Mouse (Mus musculus): ENCODE results near the gene Mapk10. TPM values are rescaled to one million over a fixed set of nuclear protein-coding genes. Genes with fewer than 3 reads are reported as not detected.

The Mapk10 gene
- polyA plus RNA-seq, 1 experiment from 2014 or later, result 4.1 TPM

GRCm38 (mm10) chr5:103050319-103050916 is 160.7 kb downstream of the Mapk10 start:
- Histone ChIP-seq H3K9me3 (ENCODE audit: control insufficient read depth, low read length) (no peaks in the 10 kb centered on the region), H3K9ac (ENCODE audit: low read length) (no peak overlapping the region), H3K4me3 (ENCODE audit: control insufficient read depth in 1 of 2, insufficient read depth in 1 of 2, low read depth in 1 of 2, low read length in 2 of 2) (no peak overlapping the region), H3K27me3 (ENCODE audit: control insufficient read depth, insufficient read depth, low read length) (no peaks in the 10 kb centered on the region), H3K36me3 (ENCODE audit: control insufficient read depth, insufficient read depth, low read length) (no peaks in the 10 kb centered on the region), H3K4me1 (ENCODE audit: control insufficient read depth in 2 of 2, insufficient read depth in 2 of 2, low read length in 2 of 2) (no peaks in the 10 kb centered on the region), H3K27ac (replicated peaks in 1 of 2; ENCODE audit: control insufficient read depth in 1 of 2, insufficient read depth in 1 of 2, low read depth in 2 of 2, low read length in 2 of 2) (no peak overlapping the region), H3K4me2 (ENCODE audit: low read length) (no peak overlapping the region)
- WGBS, result 71% methylated on average over 8 of the region's 8 CpGs
- no peak for ATAC-seq (ENCODE audit: insufficient number of reproducible peaks, insufficient read depth, low FRiP score, low read depth)

GRCm38 (mm10) chr5:103048011-103048410 is 163.1 kb downstream of the Mapk10 start:
- ATAC-seq (ENCODE audit: insufficient number of reproducible peaks, insufficient read depth, low FRiP score, low read depth), result no peak
- Histone ChIP-seq H3K9ac (ENCODE audit: low read length) (no peak overlapping the region), H3K9me3 (ENCODE audit: control insufficient read depth, low read length) (no peaks in the 10 kb centered on the region), H3K4me3 (ENCODE audit: control insufficient read depth in 1 of 2, insufficient read depth in 1 of 2, low read depth in 1 of 2, low read length in 2 of 2) (no peak overlapping the region), H3K27me3 (ENCODE audit: control insufficient read depth, insufficient read depth, low read length) (no peaks in the 10 kb centered on the region), H3K4me1 (ENCODE audit: control insufficient read depth in 2 of 2, insufficient read depth in 2 of 2, low read length in 2 of 2) (no peaks in the 10 kb centered on the region), H3K27ac (replicated peaks in 1 of 2; ENCODE audit: control insufficient read depth in 1 of 2, insufficient read depth in 1 of 2, low read depth in 2 of 2, low read length in 2 of 2) (no peak overlapping the region), H3K36me3 (ENCODE audit: control insufficient read depth, insufficient read depth, low read length) (no peaks in the 10 kb centered on the region), H3K4me2 (ENCODE audit: low read length) (no peak overlapping the region)
- WGBS, result 71% methylated on average over 4 of the region's 4 CpGs

DNA sequence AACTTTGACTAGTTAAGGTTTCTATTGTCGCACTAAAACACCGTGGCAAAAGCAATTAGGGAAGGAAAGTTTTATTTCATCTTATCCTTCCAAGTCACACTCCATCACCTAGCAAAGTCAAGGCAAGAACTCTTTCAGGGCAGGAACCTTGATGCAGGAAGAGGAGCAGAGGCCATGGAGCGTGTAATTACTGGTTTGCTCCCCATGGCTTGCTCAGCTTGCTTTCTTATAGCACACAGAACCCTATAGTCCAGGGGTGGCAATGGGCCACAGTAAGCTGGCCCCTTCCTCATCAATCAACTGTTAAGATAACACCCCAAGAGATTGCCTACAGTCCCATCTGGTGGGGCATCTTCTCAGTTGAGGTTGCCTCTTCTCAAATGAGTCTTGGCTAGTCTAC is 173.4 kb downstream of the Mapk10 start:
- H3K4me2 ChIP-seq (ENCODE audit: low read length), result no peak overlapping the region

GRCm38 (mm10) chr5:103028940-103029621 is 182.1 kb downstream of the Mapk10 start:
- Histone ChIP-seq H3K4me2 (ENCODE audit: low read length) (no peak overlapping the region), H3K9me3 (ENCODE audit: control insufficient read depth, low read length) (no peaks in the 10 kb centered on the region), H3K4me1 (ENCODE audit: control insufficient read depth in 2 of 2, insufficient read depth in 2 of 2, low read length in 2 of 2) (no peaks in the 10 kb centered on the region), H3K27me3 (ENCODE audit: control insufficient read depth, insufficient read depth, low read length) (no peaks in the 10 kb centered on the region), H3K4me3 (ENCODE audit: control insufficient read depth in 1 of 2, insufficient read depth in 1 of 2, low read depth in 1 of 2, low read length in 2 of 2) (no peak overlapping the region), H3K36me3 (ENCODE audit: control insufficient read depth, insufficient read depth, low read length) (no peaks in the 10 kb centered on the region), H3K27ac (replicated peaks in 1 of 2; ENCODE audit: control insufficient read depth in 1 of 2, insufficient read depth in 1 of 2, low read depth in 2 of 2, low read length in 2 of 2) (no peak overlapping the region), H3K9ac (ENCODE audit: low read length) (no peak overlapping the region)
- no peak for ATAC-seq (ENCODE audit: insufficient number of reproducible peaks, insufficient read depth, low FRiP score, low read depth)
- WGBS, result 69% methylated on average over 13 of the region's 13 CpGs

More for the DNA sequence above, 173.4 kb downstream of the Mapk10 start:
- Histone ChIP-seq H3K36me3 (ENCODE audit: control insufficient read depth, insufficient read depth, low read length) (no peaks in the 10 kb centered on the region), H3K9ac (ENCODE audit: low read length) (no peak overlapping the region), H3K4me1 (ENCODE audit: control insufficient read depth in 2 of 2, insufficient read depth in 2 of 2, low read length in 2 of 2) (no peaks in the 10 kb centered on the region), H3K4me3 (ENCODE audit: control insufficient read depth in 1 of 2, insufficient read depth in 1 of 2, low read depth in 1 of 2, low read length in 2 of 2) (no peak overlapping the region), H3K27me3 (ENCODE audit: control insufficient read depth, insufficient read depth, low read length) (no peaks in the 10 kb centered on the region), H3K9me3 (ENCODE audit: control insufficient read depth, low read length) (no peaks in the 10 kb centered on the region), H3K27ac (replicated peaks in 1 of 2; ENCODE audit: control insufficient read depth in 1 of 2, insufficient read depth in 1 of 2, low read depth in 2 of 2, low read length in 2 of 2) (no peak overlapping the region)
- no peak for ATAC-seq (ENCODE audit: insufficient number of reproducible peaks, insufficient read depth, low FRiP score, low read depth)
- 83% methylated on average over 3 of the region's 3 CpGs for WGBS

DNA sequence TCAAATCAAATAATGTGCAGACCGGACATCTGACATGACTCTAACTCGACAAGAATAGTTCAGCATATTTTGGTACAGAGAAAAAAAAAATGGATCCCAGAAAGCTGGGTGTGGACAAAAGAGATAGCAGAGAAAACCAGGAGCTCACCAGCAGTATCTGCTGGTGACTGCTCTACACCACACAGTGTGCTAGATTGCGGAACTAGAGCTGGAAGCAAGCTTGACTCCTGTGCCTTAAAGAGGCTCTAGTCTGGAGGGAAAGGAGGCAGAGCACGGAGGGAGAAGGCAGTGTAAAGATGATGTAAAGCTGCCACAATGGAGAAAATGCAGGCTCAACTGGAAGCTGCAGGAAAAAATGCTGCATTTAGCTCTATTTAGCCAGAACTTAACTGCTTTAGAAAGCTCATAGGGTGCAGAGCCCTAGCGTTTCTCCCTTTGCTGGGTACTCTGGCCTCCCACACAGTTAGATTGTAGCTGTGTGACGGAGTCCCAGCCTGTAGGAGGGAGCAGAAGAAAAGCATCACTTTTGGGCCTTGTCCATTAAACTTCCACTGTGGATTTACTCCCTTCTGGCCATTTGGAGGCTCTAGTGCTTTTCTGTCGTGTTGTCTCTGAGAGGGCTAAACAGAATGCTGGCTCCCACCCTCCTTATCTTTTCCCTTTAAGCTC is 188.5 kb downstream of the Mapk10 start:
- no peak overlapping the region for H3K27ac ChIP-seq (replicated peaks in 1 of 2; ENCODE audit: control insufficient read depth in 1 of 2, insufficient read depth in 1 of 2, low read depth in 2 of 2, low read length in 2 of 2)
- 42% methylated on average over 7 of the region's 7 CpGs for WGBS

GRCm38 (mm10) chr5:103021479-103021878 is 189.7 kb downstream of the Mapk10 start:
- Histone ChIP-seq H3K36me3 (ENCODE audit: control insufficient read depth, insufficient read depth, low read length) (no peaks in the 10 kb centered on the region), H3K4me3 (ENCODE audit: control insufficient read depth in 1 of 2, insufficient read depth in 1 of 2, low read depth in 1 of 2, low read length in 2 of 2) (no peak overlapping the region), H3K9ac (ENCODE audit: low read length) (no peak overlapping the region), H3K9me3 (ENCODE audit: control insufficient read depth, low read length) (no peaks in the 10 kb centered on the region), H3K4me2 (ENCODE audit: low read length) (no peak overlapping the region), H3K27ac (replicated peaks in 1 of 2; ENCODE audit: control insufficient read depth in 1 of 2, insufficient read depth in 1 of 2, low read depth in 2 of 2, low read length in 2 of 2) (no peak overlapping the region), H3K4me1 (ENCODE audit: control insufficient read depth in 2 of 2, insufficient read depth in 2 of 2, low read length in 2 of 2) (no peaks in the 10 kb centered on the region), H3K27me3 (ENCODE audit: control insufficient read depth, insufficient read depth, low read length) (no peaks in the 10 kb centered on the region)
- ATAC-seq (ENCODE audit: insufficient number of reproducible peaks, insufficient read depth, low FRiP score, low read depth), result no peak
- 84% methylated on average over 8 of the region's 8 CpGs for WGBS

More for the DNA sequence above, 188.5 kb downstream of the Mapk10 start:
- no peaks in the 10 kb centered on the region for H3K27me3 ChIP-seq (ENCODE audit: control insufficient read depth, insufficient read depth, low read length)
- H3K9ac ChIP-seq (ENCODE audit: low read length), result no peak overlapping the region
- no peaks in the 10 kb centered on the region for H3K9me3 ChIP-seq (ENCODE audit: control insufficient read depth, low read length)
- no peak overlapping the region for H3K4me3 ChIP-seq (ENCODE audit: control insufficient read depth in 1 of 2, insufficient read depth in 1 of 2, low read depth in 1 of 2, low read length in 2 of 2)
- ATAC-seq (ENCODE audit: insufficient number of reproducible peaks, insufficient read depth, low FRiP score, low read depth), result no peak
- H3K4me2 ChIP-seq (ENCODE audit: low read length), result no peak overlapping the region
- H3K4me1 ChIP-seq (ENCODE audit: control insufficient read depth in 2 of 2, insufficient read depth in 2 of 2, low read length in 2 of 2), result no peaks in the 10 kb centered on the region
- H3K36me3 ChIP-seq (ENCODE audit: control insufficient read depth, insufficient read depth, low read length), result no peaks in the 10 kb centered on the region

DNA sequence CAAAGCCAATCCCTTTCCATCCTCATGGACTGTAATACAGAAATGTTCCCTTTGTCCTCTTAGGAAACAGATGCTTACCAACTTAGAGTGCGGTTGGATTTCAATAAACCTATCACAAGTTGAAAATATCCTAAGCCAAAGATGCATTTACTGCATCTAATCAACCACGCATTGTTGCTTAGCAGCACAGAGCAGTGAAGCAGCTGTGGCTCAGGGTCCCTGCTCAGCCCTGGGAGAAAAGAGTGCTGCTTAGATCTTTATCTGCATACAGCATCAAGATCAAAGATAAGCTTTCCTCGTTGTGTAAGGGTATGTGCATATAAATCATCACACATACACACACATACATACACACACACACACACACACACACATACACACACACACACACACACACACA is 190.2 kb downstream of the Mapk10 start:
- Histone ChIP-seq H3K9ac (ENCODE audit: low read length) (no peak overlapping the region), H3K27ac (replicated peaks in 1 of 2; ENCODE audit: control insufficient read depth in 1 of 2, insufficient read depth in 1 of 2, low read depth in 2 of 2, low read length in 2 of 2) (no peak overlapping the region), H3K36me3 (ENCODE audit: control insufficient read depth, insufficient read depth, low read length) (no peaks in the 10 kb centered on the region), H3K4me3 (ENCODE audit: control insufficient read depth in 1 of 2, insufficient read depth in 1 of 2, low read depth in 1 of 2, low read length in 2 of 2) (no peak overlapping the region), H3K9me3 (ENCODE audit: control insufficient read depth, low read length) (no peaks in the 10 kb centered on the region), H3K27me3 (ENCODE audit: control insufficient read depth, insufficient read depth, low read length) (no peaks in the 10 kb centered on the region), H3K4me1 (ENCODE audit: control insufficient read depth in 2 of 2, insufficient read depth in 2 of 2, low read length in 2 of 2) (no peaks in the 10 kb centered on the region), H3K4me2 (ENCODE audit: low read length) (no peak overlapping the region)
- 64% methylated on average over 3 of the region's 3 CpGs for WGBS
- ATAC-seq (ENCODE audit: insufficient number of reproducible peaks, insufficient read depth, low FRiP score, low read depth), result no peak
